Comparison of ENCODE assay signal across 8 mouse cellular contexts in genomic region chr19:28964552-28964903, GRCm38 (mm10). TPM values are rescaled to one million over a fixed set of nuclear protein-coding genes. Genes with fewer than 3 reads are reported as not detected.
DNase-seq lines count a peak whose midpoint lies in the region; ATAC-seq and TF ChIP-seq lines count a peak whose summit lies in the region.

No protein-coding gene starts in this region.

- H3K27ac ChIP-seq in heart, embryonic 14.5 days (replicated peaks in 1 of 2; ENCODE audit: control insufficient read depth in 1 of 2, insufficient read depth in 1 of 2, low read depth in 2 of 2, low read length in 2 of 2), result peak overlapping the region; percentile 88 to 91; a peak in 3 of 4 replicates
- H3K27ac ChIP-seq in ES-E14 (ENCODE audit: insufficient read depth, low read depth, low read length, poor library complexity, severe bottlenecking), result no peak overlapping the region
- H3K27ac ChIP-seq in forebrain, embryonic 16.5 days (ENCODE audit: low read length), result peak overlapping the region; percentile 89; the same call in 1 of the 2 replicates
- H3K27ac ChIP-seq in liver, postnatal 0 days (ENCODE audit: low read depth), result no peak overlapping the region

- H3K36me3 ChIP-seq in heart, embryonic 14.5 days (ENCODE audit: control insufficient read depth, insufficient read depth, low read length), result no peaks in the 10 kb centered on the region
- no peaks in the 10 kb centered on the region for H3K36me3 ChIP-seq in ES-E14 (ENCODE audit: control insufficient read depth, insufficient read depth, low read length, poor library complexity, severe bottlenecking)
- H3K36me3 ChIP-seq in forebrain, embryonic 16.5 days (ENCODE audit: control insufficient read depth, insufficient read depth), result no peaks in the 10 kb centered on the region
- H3K36me3 ChIP-seq in liver, postnatal 0 days (replicated peaks; ENCODE audit: insufficient read depth, low read length), result no peaks in the 10 kb centered on the region

- in situ Hi-C loops in ES-E14 (cut with MboI; ENCODE audit: low sequenced_read_pairs in 2 of 2, unreplicated experiment in 2 of 2), result no loop called here

- no peak for ATAC-seq in heart, embryonic 14.5 days (ENCODE audit: insufficient number of reproducible peaks, insufficient read depth, low FRiP score, low read depth)
- peak; percentile 16 for ATAC-seq in forebrain, embryonic 16.5 days
- 0 out of 2 replicates have a peak, but pooled peaks have one; percentile 3 for ATAC-seq in liver, postnatal 0 days
- ATAC-seq in CD4-positive, CD25-positive, alpha-beta regulatory T cell, adult 4 months, result no peak

- no peak for TF ChIP-seq CTCF in liver, postnatal 0 days (IDR thresholded peaks at IDR 0.05; ENCODE audit: low read depth)

- peaks cover 6 to 31% of the 10 kb centered on the region in 2 experiments for H3K4me1 ChIP-seq in heart, embryonic 14.5 days (ENCODE audit: control insufficient read depth in 2 of 2, insufficient read depth in 2 of 2, low read length in 2 of 2)
- peaks cover 0 to 4% of the 10 kb centered on the region in 2 experiments; a peak in 2 of 4 replicates for H3K4me1 ChIP-seq in ES-E14 (ENCODE audit: control insufficient read depth in 2 of 2, insufficient read depth in 2 of 2, low read length in 2 of 2, poor library complexity in 1 of 2)
- H3K4me1 ChIP-seq in forebrain, embryonic 16.5 days (replicated peaks; ENCODE audit: control insufficient read depth, insufficient read depth, low read length), result peaks cover 23% of the 10 kb centered on the region
- H3K4me1 ChIP-seq in liver, postnatal 0 days (ENCODE audit: insufficient read depth), result peaks cover 17% of the 10 kb centered on the region

- H3K4me2 ChIP-seq in heart, embryonic 14.5 days (ENCODE audit: low read length), result peak overlapping the region; percentile 87
- H3K4me2 ChIP-seq in forebrain, embryonic 16.5 days (ENCODE audit: low read length), result peak overlapping the region; percentile 88
- peak overlapping the region; percentile 94 for H3K4me2 ChIP-seq in liver, postnatal 0 days (ENCODE audit: low read depth, low read length)

- no peaks in the 10 kb centered on the region for H3K27me3 ChIP-seq in heart, embryonic 14.5 days (ENCODE audit: control insufficient read depth, insufficient read depth, low read length)
- H3K27me3 ChIP-seq in forebrain, embryonic 16.5 days (replicated peaks; ENCODE audit: control insufficient read depth, insufficient read depth, low read length), result no peaks in the 10 kb centered on the region
- H3K27me3 ChIP-seq in liver, postnatal 0 days (ENCODE audit: insufficient read depth, low read length), result no peaks in the 10 kb centered on the region

- H3K9me3 ChIP-seq in heart, embryonic 14.5 days (ENCODE audit: control insufficient read depth, low read length), result no peaks in the 10 kb centered on the region
- H3K9me3 ChIP-seq in ES-E14 (ENCODE audit: control insufficient read depth, insufficient read depth, low read depth, low read length), result no peaks in the 10 kb centered on the region
- H3K9me3 ChIP-seq in forebrain, embryonic 16.5 days (ENCODE audit: control insufficient read depth, low read length), result no peaks in the 10 kb centered on the region
- H3K9me3 ChIP-seq in liver, postnatal 0 days (ENCODE audit: low read length), result no peaks in the 10 kb centered on the region

- H3K9ac ChIP-seq in heart, embryonic 14.5 days (ENCODE audit: low read length), result peak overlapping the region; percentile 92
- H3K9ac ChIP-seq in ES-E14 (ENCODE audit: insufficient read depth, low read depth, low read length, poor library complexity, severe bottlenecking), result peak overlapping the region; percentile 89
- H3K9ac ChIP-seq in forebrain, embryonic 16.5 days (replicated peaks; ENCODE audit: low read depth, low read length), result peak overlapping the region; percentile 90
- H3K9ac ChIP-seq in liver, postnatal 0 days (replicated peaks), result peak overlapping the region; percentile 77

- H3K4me3 ChIP-seq in heart, embryonic 14.5 days (ENCODE audit: control insufficient read depth in 1 of 2, insufficient read depth in 1 of 2, low read depth in 1 of 2, low read length in 2 of 2), result peak overlapping the region; percentile 88 to 89
- peak overlapping the region; percentile 94 to 96 for H3K4me3 ChIP-seq in ES-E14 (ENCODE audit: insufficient read depth in 1 of 2, low read depth in 1 of 2, low read length in 2 of 2, poor library complexity in 1 of 2, severe bottlenecking in 1 of 2)
- peak overlapping the region; percentile 94 for H3K4me3 ChIP-seq in forebrain, embryonic 16.5 days (replicated peaks; ENCODE audit: low read length)
- peak overlapping the region; percentile 85 for H3K4me3 ChIP-seq in liver, postnatal 0 days (ENCODE audit: low read depth, low read length)

- no peak for DNase-seq in heart, adult 18-20 months
- no peak for DNase-seq in ES-E14 (ENCODE audit: low read depth, low spot score)
- DNase-seq in liver, postnatal 0 days, result no peak
- no peak for DNase-seq in adipocyte (ENCODE audit: low spot score)
- no peak for DNase-seq in spleen, adult 18-20 months

- TF ChIP-seq EP300 in liver, postnatal 0 days (IDR thresholded peaks at IDR 0.05; ENCODE audit: low read depth), result no peak

- WGBS in heart, embryonic 14.5 days, result 6% methylated on average over 16 of the region's 16 CpGs
- WGBS in forebrain, embryonic 16.5 days, result 6% methylated on average over 16 of the region's 16 CpGs
- WGBS in liver, postnatal 0 days (ENCODE audit: insufficient replicate concordance), result 7% methylated on average over 16 of the region's 16 CpGs

TF ChIP-seq in ES-E14, 5 proteins besides CTCF, POLR2A, EP300 and RAD21:
- TF ChIP-seq ZC3H11A (IDR thresholded peaks at IDR 0.05; ENCODE audit: borderline replicate concordance, low read depth, low read length) (no peak), ZNF384 (IDR thresholded peaks at IDR 0.05; ENCODE audit: low read depth, low read length) (no peak), HCFC1 (IDR thresholded peaks at IDR 0.05; ENCODE audit: borderline replicate concordance, insufficient read depth, low read length) (no peak), CHD2 (IDR thresholded peaks at IDR 0.05; ENCODE audit: low read depth, low read length) (no peak), MAFK (IDR thresholded peaks at IDR 0.05; ENCODE audit: insufficient read depth, low read depth, low read length) (no peak)

RNA-seq across cellular contexts. Expression of gene Plpp6, which starts 0.8 kb away (rescaled TPM):
- polyA plus RNA-seq in heart, embryonic 14.5 days (2014; fragmentation: Nextera tagmentation; extraction: Ambion mirVana), result 11.6 and 11.7 TPM in 2 replicates
- 1 to 10 TPM; 8.7 to 9.3 TPM for total RNA-seq in heart, adult 18-20 months (2021)
- total RNA-seq in ES-E14 (2012; rRNA removed), result 2.0 and 3.0 TPM in 2 replicates
- 8.6 and 8.9 TPM in 2 replicates for polyA plus RNA-seq in forebrain, embryonic 16.5 days (2015; fragmentation: Nextera tagmentation; extraction: Ambion mirVana)
- polyA plus RNA-seq in liver, postnatal 0 days (2015; fragmentation: Nextera tagmentation; extraction: Ambion mirVana), result 4.7 and 5.7 TPM in 2 replicates
- polyA plus RNA-seq in CD4-positive, CD25-positive, alpha-beta regulatory T cell, adult 4 months (2017; shearing (Covaris generic)), result 1 to 10 TPM; 1.3 TPM

RNA-seq across cellular contexts. Expression of gene 4430402I18Rik, which starts 3.1 kb away (rescaled TPM):
- polyA plus RNA-seq in heart, embryonic 14.5 days (2014; fragmentation: Nextera tagmentation; extraction: Ambion mirVana), result 8.2 and 10.5 TPM in 2 replicates
- 10 to 100 TPM; 27.8 to 33.8 TPM for total RNA-seq in heart, adult 18-20 months (2021)
- 0.31 and 0.69 TPM in 2 replicates for total RNA-seq in ES-E14 (2012; rRNA removed)
- 2.5 and 3.4 TPM in 2 replicates for polyA plus RNA-seq in forebrain, embryonic 16.5 days (2015; fragmentation: Nextera tagmentation; extraction: Ambion mirVana)
- polyA plus RNA-seq in liver, postnatal 0 days (2015; fragmentation: Nextera tagmentation; extraction: Ambion mirVana), result 8.1 and 10.9 TPM in 2 replicates
- 1 to 10 TPM in 1 of 2 experiments, not detected in 1; 1.6 TPM for polyA plus RNA-seq in CD4-positive, CD25-positive, alpha-beta regulatory T cell, adult 4 months (2017; shearing (Covaris generic))

RNA-seq across cellular contexts. Expression of gene Cdc37l1, which starts 25.6 kb away (rescaled TPM):
- 50.0 and 53.6 TPM in 2 replicates for polyA plus RNA-seq in heart, embryonic 14.5 days (2014; fragmentation: Nextera tagmentation; extraction: Ambion mirVana)
- total RNA-seq in heart, adult 18-20 months (2021), result 10 to 100 TPM; 63.2 to 82.7 TPM
- 46.8 and 52.7 TPM in 2 replicates for total RNA-seq in ES-E14 (2012; rRNA removed)
- 56.6 and 57.6 TPM in 2 replicates for polyA plus RNA-seq in forebrain, embryonic 16.5 days (2015; fragmentation: Nextera tagmentation; extraction: Ambion mirVana)
- polyA plus RNA-seq in liver, postnatal 0 days (2015; fragmentation: Nextera tagmentation; extraction: Ambion mirVana), result 10.0 and 10.2 TPM in 2 replicates
- 10 to 100 TPM; 36.0 to 40.7 TPM for polyA plus RNA-seq in CD4-positive, CD25-positive, alpha-beta regulatory T cell, adult 4 months (2017; shearing (Covaris generic))

Comparison
In these comparisons a context has a peak if more than half of its experiments do, and no peak if none do; other contexts are left out.
1. ATAC-seq: peak in forebrain, embryonic 16.5 days (single experiment) and liver, postnatal 0 days (single experiment); none in heart, embryonic 14.5 days (single experiment) and CD4-positive, CD25-positive, alpha-beta regulatory T cell, adult 4 months (single experiment).
2. H3K27ac ChIP-seq: peak in heart, embryonic 14.5 days (2 of 2) and forebrain, embryonic 16.5 days (single experiment); none in ES-E14 (single experiment) and liver, postnatal 0 days (single experiment).
3. Peak in every context shown above with its lines, with median percentiles within 50 percentile points of each other: H3K4me2 ChIP-seq, H3K4me3 ChIP-seq and H3K9ac ChIP-seq.